Mouse (Mus musculus) lung, postnatal 0 days (tissue): Measurements from ENCODE around the gene Fgfr1op. TPM values are rescaled to one million over a fixed set of nuclear protein-coding genes. Genes with fewer than 3 reads are reported as not detected.

ENCODE experiments used
- ATAC-seq: fragments of 200-750 bp; cut with Nextera tagmentation; 2 replicates; pipeline ENCODE4 v1.8.0; 2017; ENCODE audit warnings: moderate library complexity
- DNase-seq: peaks from one replicate; pipeline ENCODE4 v3.0.0-alpha.2; 2016; ENCODE audit warnings: low spot score
- H3K27ac ChIP-seq: fragments of 300-500 bp; sonication (generic); 2 replicates; pipeline ENCODE4 v1.5.1; 2014; ENCODE audit warnings: antibody characterized with exemption, mild to moderate bottlenecking, low read length, mixed read lengths
- H3K27me3 ChIP-seq: fragments of 300-500 bp; sonication (generic); replicated peaks from 2 replicates; pipeline ENCODE4 v1.6.1; 2014; ENCODE audit warnings: low read length, mixed read lengths; ENCODE audit not compliant: insufficient read depth
- H3K36me3 ChIP-seq: fragments of 300-500 bp; sonication (generic); 2 replicates; pipeline ENCODE4 v1.6.1; 2014; ENCODE audit warnings: low read length, mixed read lengths; ENCODE audit not compliant: insufficient read depth
- H3K4me1 ChIP-seq: fragments of 300-500 bp; sonication (generic); 2 replicates; pipeline ENCODE4 v1.6.1; 2014; ENCODE audit warnings: antibody characterized with exemption, low read depth, low read length, mixed read lengths; ENCODE audit not compliant: insufficient read depth
- H3K4me2 ChIP-seq: fragments of 300-500 bp; sonication (generic); replicated peaks from 2 replicates; pipeline ENCODE4 v1.6.1; 2014; ENCODE audit warnings: low read depth, mild to moderate bottlenecking, low read length, moderate library complexity, mixed read lengths
- H3K4me3 ChIP-seq: fragments of 300-500 bp; sonication (generic); 2 replicates; pipeline ENCODE4 v1.5.1; 2014; ENCODE audit warnings: low read depth, low read length
- H3K9ac ChIP-seq: fragments of 300-500 bp; sonication (generic); replicated peaks from 2 replicates; pipeline ENCODE4 v1.6.1; 2014; ENCODE audit warnings: low read depth, mild to moderate bottlenecking
- H3K9me3 ChIP-seq: fragments of 300-500 bp; sonication (generic); 2 replicates; pipeline ENCODE4 v1.6.1; 2016; ENCODE audit warnings: low read length, mixed read lengths
- CTCF ChIP-seq: IDR thresholded peaks from 2 replicates; pipeline ENCODE4 v1.5.1; 2016; ENCODE audit warnings: antibody characterized with exemption, mild to moderate bottlenecking
- EP300 ChIP-seq: IDR thresholded peaks from 2 replicates; pipeline ENCODE4 v1.6.1; 2016; ENCODE audit warnings: antibody characterized with exemption, mild to moderate bottlenecking, control low read depth
- WGBS: fragments of 180-500 bp; shearing (Covaris S2); extraction: QIAGEN DNeasy Blood & Tissue Kit; methylation state at CpG from one replicate; pipeline ENCODE4 v1.1.7; 2014; 5-methylcytosine and 5-hydroxymethylcytosine counted together
- polyA plus RNA-seq: library from polyadenylated mRNA; unstranded; fragments of >200 nt; fragmentation: Nextera tagmentation; extraction: Ambion mirVana; gene quantifications from 2 replicates; pipeline ENCODE4 v1.2.1, GENCODE M21; 2015

Gene Fgfr1op
- polyA plus RNA-seq, 1 experiment from 2014 or later, result 17.7 TPM

DNA sequence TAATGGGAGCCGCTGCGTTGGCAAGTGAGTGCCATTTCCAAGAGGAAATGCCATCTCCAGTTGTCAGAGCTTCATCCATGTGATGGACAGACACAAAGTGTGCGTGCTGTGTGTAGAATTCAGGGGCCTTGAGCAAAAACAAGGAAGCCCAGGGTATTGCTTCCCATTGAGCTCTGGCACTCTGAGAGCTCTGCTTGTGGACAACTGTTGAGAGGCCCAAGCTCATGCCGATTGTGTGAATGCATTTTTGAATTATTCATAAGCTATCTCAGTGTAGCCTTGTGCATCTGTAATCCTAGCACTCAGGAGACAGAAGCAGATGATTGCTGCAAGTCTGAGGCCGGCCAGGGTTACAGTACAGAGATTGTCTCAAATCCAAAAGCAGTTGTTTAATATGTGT lies 11.8 kb downstream of the Fgfr1op start:
- no peak for ATAC-seq

DNA sequence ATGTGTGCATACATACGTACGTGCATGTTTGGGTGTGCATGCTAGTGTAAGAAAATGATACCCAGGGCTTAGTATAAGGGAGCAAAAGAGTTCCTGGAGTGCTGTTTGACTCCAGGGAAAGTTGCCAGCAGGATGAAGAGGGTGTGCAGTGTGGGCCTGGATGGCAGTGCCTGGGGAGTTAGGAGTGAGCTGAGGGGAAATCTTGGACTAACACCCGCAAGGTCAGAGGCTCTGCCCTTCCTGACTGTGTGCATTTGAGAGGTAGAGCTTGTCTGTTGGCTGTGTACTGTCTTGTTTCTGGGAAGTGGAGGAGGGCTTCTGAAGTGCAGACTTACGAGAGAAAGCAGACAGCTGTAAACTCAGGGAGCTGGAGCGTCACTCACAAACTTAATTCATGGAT lies 18.5 kb downstream of the Fgfr1op start:
- Histone ChIP-seq H3K4me1 (no peaks in the 10 kb centered on the region), H3K9ac (no peak overlapping the region), H3K36me3 (peaks cover 30% of the 10 kb centered on the region; the same call in 1 of the 2 replicates), H3K9me3 (no peaks in the 10 kb centered on the region), H3K27me3 (no peaks in the 10 kb centered on the region), H3K27ac (no peak overlapping the region), H3K4me3 (no peak overlapping the region), H3K4me2 (no peak overlapping the region)
- DNase-seq (no peak), ATAC-seq (no peak)
- 66% methylated on average over 5 of the region's 5 CpGs for WGBS
- TF ChIP-seq EP300, result no peak
- TF ChIP-seq CTCF, result no peak

More for the DNA sequence above, 11.8 kb downstream of the Fgfr1op start:
- Histone ChIP-seq H3K4me1 (no peaks in the 10 kb centered on the region), H3K9me3 (no peaks in the 10 kb centered on the region), H3K4me3 (no peak overlapping the region), H3K27ac (no peak overlapping the region), H3K36me3 (peaks cover 24% of the 10 kb centered on the region; the same call in 1 of the 2 replicates), H3K4me2 (no peak overlapping the region), H3K9ac (no peak overlapping the region), H3K27me3 (no peaks in the 10 kb centered on the region)
- WGBS, result 94% methylated on average over 5 of the region's 5 CpGs
- no peak for TF ChIP-seq CTCF
- no peak for TF ChIP-seq EP300
- no peak for DNase-seq

DNA sequence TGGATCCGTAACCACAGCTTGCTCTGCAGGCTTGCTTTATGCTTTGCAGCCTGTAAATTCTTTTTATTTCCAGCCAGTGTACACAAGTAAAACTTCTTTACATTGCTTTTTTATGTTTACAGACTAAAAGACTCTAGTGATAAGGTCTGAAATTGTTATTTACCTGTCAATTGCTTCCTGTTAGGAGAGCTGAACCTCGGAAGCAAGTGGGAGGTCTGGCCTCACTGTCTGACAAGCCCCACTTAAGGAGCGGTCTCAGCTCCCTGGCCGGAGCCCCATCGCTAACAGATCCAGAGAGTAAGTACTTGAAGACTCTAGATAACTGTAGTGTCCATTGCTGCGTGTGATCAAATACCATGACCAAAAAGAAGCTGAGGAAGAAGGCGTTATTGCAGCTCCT lies 18.9 kb downstream of the Fgfr1op start:
- H3K4me3 ChIP-seq, result no peak overlapping the region
- 62% methylated on average over 7 of the region's 7 CpGs for WGBS
- DNase-seq, result no peak
- no peaks in the 10 kb centered on the region for H3K9me3 ChIP-seq
- peaks cover 34% of the 10 kb centered on the region; the same call in 1 of the 2 replicates for H3K36me3 ChIP-seq
- H3K27me3 ChIP-seq, result no peaks in the 10 kb centered on the region
- H3K9ac ChIP-seq, result no peak overlapping the region
- no peak for ATAC-seq
- no peak overlapping the region for H3K4me2 ChIP-seq
- no peak for TF ChIP-seq CTCF
- H3K27ac ChIP-seq, result no peak overlapping the region
- no peaks in the 10 kb centered on the region for H3K4me1 ChIP-seq

DNA sequence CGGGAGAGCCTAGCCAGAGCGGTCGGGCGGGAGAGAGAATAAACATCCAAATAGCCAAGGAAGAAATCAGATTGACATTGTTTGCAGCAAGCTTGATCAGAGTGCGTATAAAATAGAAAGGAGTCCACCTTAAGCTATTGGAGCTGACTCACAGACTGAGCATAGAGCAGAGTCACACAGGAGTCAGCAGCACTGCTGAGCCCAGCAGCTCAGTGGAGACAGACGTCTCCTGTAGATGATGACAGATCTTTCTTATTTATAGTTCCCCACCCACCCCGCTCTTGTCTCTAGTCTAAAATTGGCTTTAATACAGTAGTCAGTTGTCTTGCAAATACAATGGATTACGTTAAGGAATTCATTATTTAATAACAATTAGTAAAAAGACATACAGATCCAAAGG lies 28.4 kb downstream of the Fgfr1op start:
- TF ChIP-seq EP300 (no peak), CTCF (no peak)
- Histone ChIP-seq H3K4me2 (no peak overlapping the region), H3K9me3 (no peaks in the 10 kb centered on the region), H3K27me3 (no peaks in the 10 kb centered on the region), H3K4me1 (no peaks in the 10 kb centered on the region), H3K36me3 (peaks cover 31% of the 10 kb centered on the region; the same call in 1 of the 2 replicates), H3K9ac (no peak overlapping the region), H3K27ac (no peak overlapping the region), H3K4me3 (no peak overlapping the region)
- 79% methylated on average over 8 of the region's 8 CpGs for WGBS
- ATAC-seq (no peak), DNase-seq (no peak)

DNA sequence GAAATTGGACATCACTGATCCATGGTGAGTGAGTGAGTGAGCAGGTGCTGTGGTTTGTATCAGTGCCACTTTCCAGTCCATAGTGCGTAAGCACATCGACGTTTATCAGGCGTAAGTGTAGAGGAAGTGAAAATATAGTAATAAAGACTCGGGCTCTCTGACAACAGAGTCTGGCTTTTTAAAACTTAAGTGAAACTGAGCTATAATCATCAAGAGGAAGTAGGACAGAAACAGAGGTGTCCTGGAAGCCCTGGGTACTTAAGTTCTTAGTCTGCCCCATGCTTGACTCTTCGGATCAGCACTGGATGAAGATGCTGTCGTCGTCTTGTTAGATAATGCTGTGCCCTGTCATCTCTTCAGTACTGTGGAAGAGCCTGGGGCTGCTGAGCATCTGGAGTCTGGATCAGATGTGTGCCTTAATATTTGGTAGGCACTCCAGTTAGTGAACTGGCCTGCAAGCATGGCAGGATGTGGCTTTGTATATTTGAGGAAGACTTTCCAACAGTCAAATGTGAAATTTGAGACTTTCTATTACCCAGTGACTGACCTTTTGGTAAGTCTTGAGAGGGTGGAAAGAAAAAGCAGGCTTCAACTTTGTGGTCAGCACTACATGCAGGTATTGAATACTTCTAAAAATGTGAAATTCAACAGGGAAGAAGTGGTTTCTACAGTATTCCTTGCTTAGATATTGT lies 30.5 kb downstream of the Fgfr1op start:
- H3K9ac ChIP-seq, result no peak overlapping the region
- H3K4me1 ChIP-seq, result no peaks in the 10 kb centered on the region
- peaks cover 16% of the 10 kb centered on the region; the same call in 1 of the 2 replicates for H3K36me3 ChIP-seq
- H3K27me3 ChIP-seq, result no peaks in the 10 kb centered on the region
- no peak for ATAC-seq
- TF ChIP-seq EP300 (no peak), CTCF (no peak)
- DNase-seq, result peak; percentile 10
- no peak overlapping the region for H3K4me3 ChIP-seq
- no peaks in the 10 kb centered on the region for H3K9me3 ChIP-seq
- no peak overlapping the region for H3K27ac ChIP-seq
- H3K4me2 ChIP-seq, result no peak overlapping the region
- 85% methylated on average over 8 of the region's 8 CpGs for WGBS

DNA sequence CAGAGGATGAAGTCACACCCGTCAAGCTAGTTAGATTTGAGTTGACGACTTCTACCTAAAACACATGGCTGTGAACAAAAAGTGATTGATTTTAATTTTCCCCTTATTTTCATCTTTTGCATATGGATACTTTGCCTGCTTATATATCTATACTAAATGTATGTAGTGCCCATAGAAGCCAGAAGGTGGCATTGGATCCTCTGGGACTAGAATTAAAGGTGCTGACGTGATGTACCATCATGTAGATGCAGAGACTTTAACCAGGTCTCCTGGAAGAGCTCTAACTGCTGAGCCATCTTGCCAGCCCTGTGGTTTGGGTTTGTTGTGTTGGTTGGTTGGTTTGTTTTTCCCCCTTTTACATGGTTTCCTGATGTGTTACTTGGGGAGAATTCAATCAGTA lies 32.4 kb downstream of the Fgfr1op start:
- WGBS, result 73% methylated on average over 3 of the region's 3 CpGs
- H3K4me3 ChIP-seq, result no peak overlapping the region
- no peak overlapping the region for H3K9ac ChIP-seq
- ATAC-seq (no peak), DNase-seq (peak; percentile 8)
- no peak overlapping the region for H3K27ac ChIP-seq
- no peaks in the 10 kb centered on the region for H3K9me3 ChIP-seq
- H3K27me3 ChIP-seq, result no peaks in the 10 kb centered on the region
- H3K36me3 ChIP-seq, result peaks cover 14% of the 10 kb centered on the region; the same call in 1 of the 2 replicates
- H3K4me1 ChIP-seq, result no peaks in the 10 kb centered on the region
- no peak overlapping the region for H3K4me2 ChIP-seq
- TF ChIP-seq EP300 (no peak), CTCF (peak; percentile 47)
